Mouse (Mus musculus) layer of hippocampus, adult 2 months (tissue): Measurements from ENCODE around the gene Phlda2. TPM values are rescaled to one million over a fixed set of nuclear protein-coding genes. Genes with fewer than 3 reads are reported as not detected.

Experiments
- DNase-seq, 2 experiments: peaks; one replicate each; pipeline ENCODE4 v3.0.0; 2022; ENCODE audit warnings: low spot score in 2 of 2
- H3K27ac ChIP-seq: fragments of 200-600 bp; 2 replicates; pipeline ENCODE4 v1.8.1; 2022
- H3K4me3 ChIP-seq: fragments of 200-600 bp; 2 replicates; pipeline ENCODE4 v1.8.1; 2022; ENCODE audit warnings: mild to moderate bottlenecking
- CTCF ChIP-seq: fragments of 200-600 bp; conservative IDR thresholded peaks from 2 replicates; pipeline ENCODE4 v1.8.1; 2022; ENCODE audit warnings: antibody characterized with exemption, mild to moderate bottlenecking, moderate library complexity
- total RNA-seq, 2 experiments: library from RNA; stranded (reverse); gene quantifications; 2 replicates each; pipeline ENCODE4 v1.2.3; 2021

The Phlda2 gene
- total RNA-seq, 2 experiments from 2014 or later = not detected

DNA sequence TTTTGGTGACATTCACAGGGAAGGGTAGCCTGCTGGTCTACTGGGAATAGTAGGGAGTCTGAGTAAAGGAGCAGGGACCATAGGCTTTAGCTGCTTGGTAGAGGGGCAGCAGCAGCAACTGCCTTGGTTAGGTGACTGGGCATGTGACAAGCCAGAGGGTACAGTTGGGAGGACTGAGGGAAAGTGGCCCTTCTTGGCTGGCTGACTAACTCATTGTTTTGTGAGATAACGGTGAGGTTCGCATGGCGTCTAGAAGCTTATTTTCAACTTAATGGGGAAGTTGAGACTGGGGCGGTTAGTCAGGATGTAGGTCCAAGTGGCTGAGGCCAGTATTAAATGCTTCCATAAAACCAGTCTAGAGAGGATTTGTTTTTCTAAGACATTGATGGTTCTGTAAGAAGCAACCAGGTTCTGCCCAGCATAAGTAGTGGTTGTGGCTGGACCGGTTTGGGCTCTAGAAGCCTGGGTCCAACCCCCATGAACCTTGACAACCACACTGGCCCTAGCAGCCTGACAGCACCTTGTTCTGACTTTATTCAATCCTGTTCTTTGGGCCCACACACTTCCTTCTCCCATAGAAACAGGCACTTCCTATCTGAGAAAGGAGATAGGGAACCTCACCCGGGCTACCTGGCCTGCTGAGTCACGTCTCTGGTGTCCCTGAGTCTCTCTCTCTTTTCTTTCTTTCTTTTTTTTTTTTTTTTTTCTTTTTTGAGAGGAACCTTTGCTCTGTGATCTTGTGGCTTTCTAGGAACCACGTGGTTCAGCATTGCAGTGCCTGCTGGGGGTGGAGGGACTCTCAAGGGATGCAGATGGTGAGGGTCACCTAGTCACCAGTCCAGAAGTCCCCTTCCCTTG lies 7.6 kb downstream of the Phlda2 start:
- no peak for TF ChIP-seq CTCF
- H3K27ac ChIP-seq = no peak overlapping the region
- H3K4me3 ChIP-seq = no peak overlapping the region
- DNase-seq = no peak

DNA sequence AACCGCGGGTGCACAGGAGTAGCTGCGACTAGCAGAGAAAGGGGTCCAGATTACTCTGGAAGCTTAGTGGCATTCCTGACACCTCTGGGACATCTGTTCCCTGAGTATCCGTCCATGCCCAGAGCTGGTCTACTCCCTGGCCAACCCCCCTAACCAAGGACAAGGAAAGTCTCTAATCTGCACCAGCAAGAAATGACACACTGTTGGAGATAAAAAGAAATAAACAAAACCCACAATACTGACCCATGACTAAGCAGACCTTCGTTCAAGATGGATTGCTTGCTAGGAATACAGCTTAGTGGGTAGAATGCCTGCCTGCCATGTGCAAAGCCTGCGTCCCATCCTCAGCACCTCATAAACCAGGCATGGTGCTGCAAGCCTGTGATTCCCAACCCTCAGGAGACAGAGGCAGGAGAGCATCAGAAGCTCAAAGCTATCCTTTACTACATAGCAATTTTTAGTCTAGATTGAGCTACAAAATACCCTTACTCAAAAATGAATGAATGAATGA lies 9.3 kb downstream of the Phlda2 start:
- DNase-seq = no peak
- Histone ChIP-seq H3K27ac (no peak overlapping the region), H3K4me3 (no peak overlapping the region)
- TF ChIP-seq CTCF = no peak

DNA sequence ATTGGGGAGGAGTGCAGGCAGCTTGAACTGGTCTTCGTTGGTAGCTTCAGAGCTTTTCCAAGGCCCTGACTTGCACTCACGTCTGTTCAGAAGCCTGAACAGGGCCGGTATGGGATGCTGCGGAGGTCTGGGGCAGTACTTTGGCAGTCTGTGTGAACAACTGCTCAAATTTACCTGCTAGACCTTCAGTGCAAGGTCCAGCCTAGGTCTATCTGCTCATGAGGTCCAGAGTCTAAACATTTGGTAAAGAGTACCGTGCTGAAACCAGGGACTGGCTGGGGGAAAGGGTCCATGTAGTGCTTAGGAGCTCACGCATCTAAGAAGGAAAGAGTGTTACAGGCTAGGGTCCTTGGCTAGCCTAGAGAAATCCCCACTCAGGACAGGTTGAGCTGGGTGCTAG lies 13.2 kb downstream of the Phlda2 start:
- Histone ChIP-seq H3K27ac (no peak overlapping the region), H3K4me3 (no peak overlapping the region)
- DNase-seq = no peak
- TF ChIP-seq CTCF = no peak

- Histone ChIP-seq H3K4me3 (no peak overlapping the region), H3K27ac (no peak overlapping the region)
- DNase-seq = no peak
- no peak for TF ChIP-seq CTCF
These were observed 20.4 kb downstream of the Phlda2 start for GRCm38 (mm10) chr7:143482541-143482940.

- no peak for TF ChIP-seq CTCF
- Histone ChIP-seq H3K4me3 (no peak overlapping the region), H3K27ac (no peak overlapping the region)
- no peak for DNase-seq
These were observed 21.1 kb downstream of the Phlda2 start for GRCm38 (mm10) chr7:143481806-143482387.

DNA sequence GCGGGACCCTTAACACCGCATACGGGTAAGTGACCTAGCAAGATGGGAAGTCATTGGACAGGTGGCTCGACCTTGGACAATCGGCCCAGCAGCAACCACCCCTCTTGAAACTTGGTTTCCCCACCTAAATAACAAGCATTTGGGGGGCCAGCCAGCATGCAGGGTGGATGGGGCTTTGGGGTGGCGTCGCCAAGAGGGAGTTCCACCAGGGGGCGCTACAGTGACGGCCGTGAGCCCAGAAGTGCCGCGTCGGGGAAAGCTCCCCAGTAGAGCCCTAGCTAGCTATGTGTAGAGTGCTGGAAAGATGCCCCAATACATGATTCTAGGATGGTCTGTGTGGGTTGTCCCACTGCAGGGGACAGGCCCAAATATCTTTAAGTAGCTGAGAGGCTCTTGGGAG lies 22.5 kb downstream of the Phlda2 start:
- DNase-seq = peak in 1 of 2 experiments; percentile 72
- no peak overlapping the region for H3K4me3 ChIP-seq
- no peak overlapping the region for H3K27ac ChIP-seq
- TF ChIP-seq CTCF = peak; percentile 90

- Histone ChIP-seq H3K27ac (no peak overlapping the region), H3K4me3 (no peak overlapping the region)
- no peak for DNase-seq
- no peak for TF ChIP-seq CTCF
These were observed 25.1 kb downstream of the Phlda2 start for GRCm38 (mm10) chr7:143477800-143478199.

DNA sequence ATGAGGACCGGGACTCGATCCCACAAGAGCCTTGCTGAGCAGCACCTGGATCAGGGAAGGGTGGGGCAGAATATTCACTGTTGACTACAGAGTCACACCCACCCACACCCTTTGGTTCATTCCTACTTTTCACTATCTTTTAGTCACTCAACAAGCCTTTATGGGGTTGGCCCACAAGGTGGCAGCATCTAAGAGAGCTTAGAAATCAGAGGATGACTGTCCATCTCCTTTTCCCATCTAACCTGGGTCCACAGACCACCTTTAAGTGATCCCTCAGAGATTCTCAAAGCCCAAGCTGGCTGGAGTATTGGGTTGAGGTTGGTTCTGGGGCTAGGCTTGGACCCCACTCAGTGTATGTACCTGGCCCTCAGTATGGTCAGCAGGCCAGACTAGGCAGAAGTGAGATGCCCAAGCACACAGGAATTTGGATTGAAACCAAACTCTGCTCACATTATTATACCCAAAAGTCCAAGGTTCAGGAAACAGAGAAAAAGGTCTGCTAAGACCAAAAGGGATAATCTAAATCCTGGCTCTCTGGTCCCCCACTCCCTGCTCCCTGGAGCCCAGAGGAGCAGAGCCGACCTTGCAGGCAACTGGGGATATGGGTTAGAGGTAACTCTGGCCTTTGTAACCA lies 26.1 kb downstream of the Phlda2 start:
- Histone ChIP-seq H3K4me3 (no peak overlapping the region), H3K27ac (no peak overlapping the region)
- TF ChIP-seq CTCF = peak; percentile 55
- DNase-seq = no peak

DNA sequence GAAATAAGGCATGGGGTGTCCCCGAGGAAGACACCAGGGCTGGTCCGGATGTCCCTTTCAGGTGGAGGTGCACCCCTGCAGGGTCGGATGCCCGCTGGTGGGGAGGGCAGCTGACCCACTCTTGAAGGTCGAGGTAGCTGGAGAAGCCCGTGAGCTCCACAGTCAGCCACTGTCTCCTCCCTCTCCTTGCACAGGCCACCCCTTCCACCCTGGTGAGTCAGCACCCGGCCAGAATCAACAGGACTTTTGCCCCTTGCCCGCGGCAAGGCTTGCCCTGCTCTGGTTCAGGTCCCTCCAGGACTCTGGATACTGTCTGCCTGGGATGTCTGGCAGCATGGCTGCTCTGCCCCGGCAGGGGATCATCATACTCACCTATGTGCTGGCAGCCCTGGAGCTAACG lies 27.1 kb downstream of the Phlda2 start:
- Histone ChIP-seq H3K27ac (no peak overlapping the region), H3K4me3 (no peak overlapping the region)
- no peak for DNase-seq
- no peak for TF ChIP-seq CTCF

- no peak overlapping the region for H3K27ac ChIP-seq
- TF ChIP-seq CTCF = no peak
- DNase-seq = no peak
- no peak overlapping the region for H3K4me3 ChIP-seq
These were observed 28.1 kb downstream of the Phlda2 start for GRCm38 (mm10) chr7:143474811-143475210.

- no peak for DNase-seq
- Histone ChIP-seq H3K27ac (no peak within 1 kb of the TSS), H3K4me3 (no peak within 1 kb of the TSS)
- no peak for TF ChIP-seq CTCF
These were observed 29.4 kb downstream of the Phlda2 start, which contains the start of gene Slc22a18 for GRCm38 (mm10) chr7:143473347-143474101. Gene Slc22a18, plus strand, starts transcription at chr7:143473736.

DNA sequence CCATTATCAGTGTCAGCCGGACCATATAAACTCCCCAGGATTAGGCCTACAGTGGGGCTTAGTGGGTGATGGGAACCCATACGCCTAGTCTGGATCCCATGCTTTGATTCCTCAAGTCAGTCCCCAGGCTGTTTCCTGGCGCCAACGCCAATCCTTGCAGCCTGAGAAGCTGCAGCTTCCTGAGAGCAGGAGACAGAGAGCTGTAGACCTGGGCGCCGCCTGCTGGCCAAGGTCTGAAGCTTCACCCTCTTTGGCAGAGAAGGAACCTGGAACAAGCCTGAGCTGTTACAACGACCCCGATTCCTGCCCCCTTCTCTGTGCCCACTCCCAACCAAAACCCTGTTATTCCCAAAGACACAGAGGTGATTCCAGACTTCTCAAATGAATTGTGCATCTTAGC lies 33.0 kb downstream of the Phlda2 start:
- peak; percentile 58 to 75 for DNase-seq
- no peak overlapping the region for H3K4me3 ChIP-seq
- H3K27ac ChIP-seq = no peak overlapping the region
- peak; percentile 98 for TF ChIP-seq CTCF
